Mouse (Mus musculus) megakaryocyte, embryonic 14.5 days (primary cell): Measurements from ENCODE around the gene Scg5.

Experiments
- FLI1 ChIP-seq: IDR thresholded peaks from 2 replicates; pipeline ENCODE4 v1.6.1; 2012; ENCODE audit warnings: low read length, inconsistent platforms, mixed read lengths
- GATA1 ChIP-seq: IDR thresholded peaks from 3 replicates; pipeline ENCODE4 v1.6.1; 2012; ENCODE audit warnings: mixed read lengths, low read length, inconsistent platforms, borderline replicate concordance

DNA sequence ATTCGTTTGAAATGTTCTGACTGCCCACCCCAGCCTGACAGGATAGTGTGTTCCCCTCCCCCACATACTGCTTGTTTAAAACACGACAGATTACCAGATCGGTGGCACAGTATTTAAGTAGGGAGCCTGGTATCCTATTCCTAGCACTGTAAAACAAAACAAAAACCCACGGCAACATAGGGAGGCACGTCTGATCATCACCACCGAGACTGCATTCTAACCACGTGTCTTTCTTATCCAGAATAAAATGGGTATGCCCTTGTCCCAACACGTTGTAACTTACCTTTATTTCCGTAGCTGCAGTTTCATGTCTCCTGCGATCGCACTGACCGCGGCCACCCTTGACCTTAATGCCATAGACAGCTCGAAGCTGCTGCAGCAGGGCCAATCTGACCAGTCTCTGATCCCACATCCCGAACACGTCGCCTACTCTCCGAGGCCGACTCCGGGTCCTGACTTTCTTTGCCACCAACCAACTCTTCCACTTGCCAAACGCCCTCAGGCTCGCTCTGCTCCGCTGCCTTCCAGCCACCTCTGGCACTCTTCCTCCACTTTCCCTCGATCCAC is 18.8 kb upstream of the Scg5 start:
- TF ChIP-seq GATA1 (no peak), FLI1 (no peak)
